Mouse (Mus musculus) testis, adult 2 months (tissue): ENCODE results near the gene Kcnj12. TPM values are rescaled to one million over a fixed set of nuclear protein-coding genes. Genes with fewer than 3 reads are reported as not detected.

Source experiments
- H3K27ac ChIP-seq: fragments of 200-500 bp; 2 replicates; pipeline ENCODE4 v1.5.1; 2012; ENCODE audit warnings: low read depth, low read length; ENCODE audit not compliant: control insufficient read depth, insufficient read depth
- H3K27me3 ChIP-seq: fragments of 200-500 bp; 2 replicates; pipeline ENCODE4 v1.6.1; 2012; ENCODE audit warnings: mild to moderate bottlenecking, low read length, moderate library complexity; ENCODE audit not compliant: control insufficient read depth, insufficient read depth
- H3K36me3 ChIP-seq: fragments of 200-500 bp; 2 replicates; pipeline ENCODE4 v1.6.1; 2012; ENCODE audit warnings: mild to moderate bottlenecking, low read length; ENCODE audit not compliant: control insufficient read depth, insufficient read depth
- H3K4me1 ChIP-seq: fragments of 200-500 bp; 2 replicates; pipeline ENCODE4 v1.6.1; 2012; ENCODE audit warnings: low read length; ENCODE audit not compliant: control insufficient read depth, insufficient read depth
- H3K4me3 ChIP-seq: fragments of 200-500 bp; 2 replicates; pipeline ENCODE4 v1.5.1; 2012; ENCODE audit warnings: low read depth, mild to moderate bottlenecking, low read length, moderate library complexity, mixed read lengths; ENCODE audit not compliant: control insufficient read depth
- CTCF ChIP-seq: fragments of 200-500 bp; IDR thresholded peaks from 2 replicates; pipeline ENCODE4 v1.5.1; 2012; ENCODE audit warnings: low read depth, mild to moderate bottlenecking, inconsistent platforms, low read length, moderate library complexity; ENCODE audit not compliant: control insufficient read depth, insufficient read depth, insufficient replicate concordance
- POLR2A ChIP-seq: fragments of 200-500 bp; IDR thresholded peaks from 2 replicates; pipeline ENCODE4 v1.6.1; 2012; ENCODE audit warnings: low read depth, mild to moderate bottlenecking, inconsistent platforms, low read length, moderate library complexity; ENCODE audit not compliant: control insufficient read depth
- polyA plus RNA-seq: library from polyadenylated mRNA; depleted of rRNA; stranded (reverse); fragments of >200 nt; gene quantifications from 2 replicates; pipeline ENCODE4 v1.2.3, GENCODE M21; 2012

Gene Kcnj12
- polyA plus RNA-seq, 1 experiment = 0.15 TPM

GRCm38 (mm10) chr11:61032481-61032880 lies 10.1 kb downstream of the Kcnj12 start:
- TF ChIP-seq POLR2A (no peak), CTCF (no peak)
- H3K4me3 ChIP-seq = no peak overlapping the region
- H3K27me3 ChIP-seq = no peaks in the 10 kb centered on the region
- no peak overlapping the region for H3K27ac ChIP-seq
- no peaks in the 10 kb centered on the region for H3K36me3 ChIP-seq
- H3K4me1 ChIP-seq = no peaks in the 10 kb centered on the region

- Histone ChIP-seq H3K36me3 (no peaks in the 10 kb centered on the region), H3K4me3 (no peak overlapping the region), H3K27ac (no peak overlapping the region), H3K27me3 (no peaks in the 10 kb centered on the region), H3K4me1 (no peaks in the 10 kb centered on the region)
- TF ChIP-seq CTCF = no peak
- no peak for TF ChIP-seq POLR2A
Observed at GRCm38 (mm10) chr11:61033160-61033559, 10.8 kb downstream of the Kcnj12 start.

DNA sequence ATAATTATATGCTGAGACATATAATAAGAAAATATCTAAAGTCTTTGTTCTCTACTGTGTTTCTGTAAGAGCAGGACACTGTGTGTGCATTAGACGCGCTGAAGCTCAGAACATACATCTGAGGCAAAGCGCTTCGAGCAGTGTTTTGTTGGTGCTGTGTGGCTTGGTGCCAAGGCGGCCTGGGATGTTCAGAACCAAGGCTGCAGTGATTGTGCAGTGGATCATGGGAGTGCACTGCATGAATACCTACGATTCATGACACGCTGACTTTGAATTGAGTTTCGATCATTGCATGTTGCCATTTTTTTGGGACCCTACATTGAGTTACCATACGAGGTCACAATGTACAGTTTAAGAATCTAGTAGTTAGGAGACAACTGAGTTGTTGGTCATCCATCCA lies 14.3 kb downstream of the Kcnj12 start:
- Histone ChIP-seq H3K4me3 (no peak overlapping the region), H3K27me3 (no peaks in the 10 kb centered on the region), H3K36me3 (no peaks in the 10 kb centered on the region), H3K4me1 (no peaks in the 10 kb centered on the region), H3K27ac (no peak overlapping the region)
- TF ChIP-seq CTCF (no peak), POLR2A (no peak)

- no peak for TF ChIP-seq POLR2A
- no peak for TF ChIP-seq CTCF
- no peak overlapping the region for H3K4me3 ChIP-seq
- no peaks in the 10 kb centered on the region for H3K27me3 ChIP-seq
- H3K4me1 ChIP-seq = no peaks in the 10 kb centered on the region
- H3K36me3 ChIP-seq = no peaks in the 10 kb centered on the region
- no peak overlapping the region for H3K27ac ChIP-seq
Observed at GRCm38 (mm10) chr11:61038277-61038782, 16.0 kb downstream of the Kcnj12 start.

- no peaks in the 10 kb centered on the region for H3K4me1 ChIP-seq
- H3K27ac ChIP-seq = no peak overlapping the region
- TF ChIP-seq CTCF = no peak
- TF ChIP-seq POLR2A = no peak
- H3K4me3 ChIP-seq = no peak overlapping the region
- no peaks in the 10 kb centered on the region for H3K27me3 ChIP-seq
- no peaks in the 10 kb centered on the region for H3K36me3 ChIP-seq
Observed at GRCm38 (mm10) chr11:61040856-61041652, 18.7 kb downstream of the Kcnj12 start.

- H3K27me3 ChIP-seq = no peaks in the 10 kb centered on the region
- H3K4me3 ChIP-seq = no peak overlapping the region
- H3K4me1 ChIP-seq = no peaks in the 10 kb centered on the region
- no peaks in the 10 kb centered on the region for H3K36me3 ChIP-seq
- H3K27ac ChIP-seq = no peak overlapping the region
- TF ChIP-seq POLR2A = no peak
- no peak for TF ChIP-seq CTCF
Observed at GRCm38 (mm10) chr11:61042593-61042992, 20.2 kb downstream of the Kcnj12 start.

- Histone ChIP-seq H3K27ac (no peak overlapping the region), H3K27me3 (no peaks in the 10 kb centered on the region), H3K4me3 (no peak overlapping the region), H3K36me3 (no peaks in the 10 kb centered on the region), H3K4me1 (no peaks in the 10 kb centered on the region)
- TF ChIP-seq POLR2A = no peak
- 0 out of 2 replicates have a peak, but pooled peaks have one; percentile 9 for TF ChIP-seq CTCF
Observed at GRCm38 (mm10) chr11:61043055-61043992, 21.0 kb downstream of the Kcnj12 start.
